Mouse (Mus musculus) megakaryocyte-erythroid progenitor cell, adult 5 weeks (primary cell): ENCODE measurements around the gene Olfr1016. TPM values are rescaled to one million over a fixed set of nuclear protein-coding genes. Genes with fewer than 3 reads are reported as not detected.

Experiments used
- polyA plus RNA-seq: library from polyadenylated mRNA; stranded (reverse); fragments of >175 nt; gene quantifications from 2 replicates; pipeline ENCODE4 v1.2.3, GENCODE M21; 2012

Olfr1016 gene
- polyA plus RNA-seq, result not detected in 2 replicates

DNA sequence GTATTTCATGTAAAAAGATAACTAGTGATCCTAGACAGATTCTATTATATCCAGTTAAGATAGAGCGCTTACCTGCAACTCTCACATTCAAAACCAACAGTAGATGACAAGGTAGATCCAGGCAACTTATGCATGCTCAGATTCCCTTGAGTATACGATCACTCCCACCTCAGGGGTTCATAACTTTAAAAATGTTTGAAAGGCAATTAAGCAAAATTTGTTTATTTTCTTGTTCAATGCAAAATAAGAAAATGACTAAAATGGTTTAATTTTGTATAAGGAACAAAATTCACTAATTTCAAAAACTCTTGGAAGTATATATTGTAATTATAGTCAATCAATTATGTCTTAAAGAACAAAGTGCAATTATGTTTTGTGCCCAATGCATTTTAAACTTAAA, at the start of gene Olfr1016:
Gene Olfr1016 (minus strand): TSS at position 101 of the 400 bp plus-strand sequence.

DNA sequence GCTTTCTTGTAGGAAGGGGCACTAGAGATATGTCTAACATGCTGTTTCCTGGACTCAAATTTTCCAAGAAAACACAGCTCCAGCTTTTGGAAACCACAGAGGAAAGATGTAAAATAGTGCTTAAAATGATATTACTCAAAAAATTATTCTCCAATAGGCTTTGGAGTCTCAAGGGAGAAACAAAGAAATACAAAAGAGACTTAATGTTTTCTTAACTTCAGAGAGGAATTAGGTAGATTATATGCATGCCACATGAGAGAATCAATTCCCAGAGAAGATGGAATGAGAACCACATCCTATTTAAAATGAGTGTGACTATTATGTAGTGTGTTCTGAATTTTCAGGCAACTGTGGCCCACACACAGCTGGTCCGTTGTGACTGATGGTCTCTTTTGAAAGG, 44.4 kb upstream of the Olfr1016 start, which contains the start of gene Olfr1020:
Gene Olfr1020 (plus strand): TSS at position 301 of the 400 bp plus-strand sequence.

DNA sequence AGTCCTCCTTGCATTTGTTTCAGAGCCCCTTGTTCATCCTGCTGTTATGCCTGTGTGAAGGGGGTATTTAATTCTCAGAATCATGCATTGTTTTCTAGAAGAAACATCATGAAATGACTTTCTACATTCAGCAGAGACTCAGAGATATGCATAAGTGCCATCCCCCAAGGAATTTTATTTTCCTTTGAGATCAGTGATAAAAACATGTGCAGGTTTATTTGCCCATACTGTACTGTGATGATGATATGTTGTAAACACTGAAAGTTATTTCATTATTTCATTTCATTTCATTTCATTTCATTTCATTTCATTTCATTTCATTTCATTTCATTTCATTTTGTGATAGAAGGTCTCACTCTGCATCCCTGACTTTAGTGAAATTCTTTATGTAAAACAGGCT, 43.0 kb upstream of the Olfr1016 start, which contains the start of gene Olfr1019:
Gene Olfr1019 (minus strand): TSS at position 101 of the 400 bp plus-strand sequence.

GRCm38 (mm10) chr2:85818179-85818578, 15.8 kb upstream of the Olfr1016 start, which contains the start of gene Olfr1018:
TSS of gene Olfr1018 (plus strand) at chr2:85818479.

GRCm38 (mm10) chr2:85781717-85782116, 20.6 kb downstream of the Olfr1016 start, which contains the start of gene Olfr1015:
TSS of gene Olfr1015 (plus strand) at chr2:85782017.

DNA sequence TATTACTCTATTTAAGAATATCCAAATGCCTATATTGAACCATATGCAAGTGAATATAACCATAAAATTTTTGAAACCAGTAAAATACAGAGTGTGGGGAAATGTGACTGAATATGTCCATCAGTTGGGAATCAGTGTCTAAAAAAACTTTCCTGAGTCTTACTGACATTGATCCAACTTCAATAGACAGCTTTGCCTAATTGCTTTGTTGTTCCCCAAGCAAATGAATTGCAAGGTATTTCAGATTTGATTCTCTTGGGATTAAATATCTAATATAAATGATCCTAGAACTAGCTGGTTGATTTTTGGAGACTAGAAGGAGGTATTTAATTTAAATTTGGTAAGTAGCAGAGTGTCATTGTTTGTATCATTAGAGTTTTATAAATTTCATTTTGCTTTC, 29.9 kb downstream of the Olfr1016 start, which contains the start of gene Olfr1014:
Gene Olfr1014 (plus strand): TSS at position 301 of the 400 bp plus-strand sequence.

GRCm38 (mm10) chr2:85766798-85767197, 35.5 kb downstream of the Olfr1016 start, which contains the start of gene Olfr1013:
TSS of gene Olfr1013 (plus strand) at chr2:85767098.

GRCm38 (mm10) chr2:85762666-85763065, 39.7 kb downstream of the Olfr1016 start, which contains the start of gene Olfr1012:
TSS of gene Olfr1012 (minus strand) at chr2:85762766.

Other genes starting within 250 kb of the Olfr1016 start
- gene Olfr996, start 223.3 kb downstream of the Olfr1016 start, polyA plus RNA-seq, result not detected in 2 replicates
- gene Olfr998, start 213.6 kb downstream of the Olfr1016 start, polyA plus RNA-seq, result 0.06 TPM in 1 of 2 replicates, not detected in the other
- not detected in 2 replicates for gene Olfr1000, start 190.6 kb downstream of the Olfr1016 start, polyA plus RNA-seq
- gene Olfr1002, start 151.8 kb downstream of the Olfr1016 start, polyA plus RNA-seq, result not detected in 2 replicates
- gene Olfr154, start 138.1 kb downstream of the Olfr1016 start, polyA plus RNA-seq, result not detected in 2 replicates
- gene Olfr1006, start 123.8 kb downstream of the Olfr1016 start, polyA plus RNA-seq, result not detected in 2 replicates
- not detected in 2 replicates for gene Olfr1008, start 113.1 kb downstream of the Olfr1016 start, polyA plus RNA-seq
- not detected in 2 replicates for gene Olfr1009, start 87.1 kb downstream of the Olfr1016 start, polyA plus RNA-seq
- not detected in 2 replicates for gene Olfr1012, start 39.8 kb downstream of the Olfr1016 start, polyA plus RNA-seq
- gene Olfr1013, start 35.4 kb downstream of the Olfr1016 start, polyA plus RNA-seq, result not detected in 2 replicates
- gene Olfr1014, start 29.8 kb downstream of the Olfr1016 start, polyA plus RNA-seq, result not detected in 2 replicates
- not detected in 2 replicates for gene Olfr1015, start 20.5 kb downstream of the Olfr1016 start, polyA plus RNA-seq
- not detected in 2 replicates for gene Olfr1018, start 15.9 kb upstream of the Olfr1016 start, polyA plus RNA-seq
- not detected in 2 replicates for gene Olfr1019, start 42.9 kb upstream of the Olfr1016 start, polyA plus RNA-seq
- gene Olfr1020, start 44.5 kb upstream of the Olfr1016 start, polyA plus RNA-seq, result not detected in 2 replicates
- gene Olfr1022, start 66.0 kb upstream of the Olfr1016 start, polyA plus RNA-seq, result not detected in 2 replicates
- gene Olfr1023, start 83.1 kb upstream of the Olfr1016 start, polyA plus RNA-seq, result not detected in 2 replicates
- not detected in 2 replicates for gene Olfr1024, start 102.5 kb upstream of the Olfr1016 start, polyA plus RNA-seq
- gene Olfr1025-ps1, start 112.6 kb upstream of the Olfr1016 start, polyA plus RNA-seq, result not detected in 2 replicates
- gene Olfr1026, start 119.0 kb upstream of the Olfr1016 start, polyA plus RNA-seq, result not detected in 2 replicates
- not detected in 2 replicates for gene Olfr1028, start 147.9 kb upstream of the Olfr1016 start, polyA plus RNA-seq
- not detected in 2 replicates for gene Olfr1029, start 171.4 kb upstream of the Olfr1016 start, polyA plus RNA-seq
- not detected in 2 replicates for gene Olfr1030, start 176.7 kb upstream of the Olfr1016 start, polyA plus RNA-seq
- not detected in 2 replicates for gene Olfr1031, start 187.8 kb upstream of the Olfr1016 start, polyA plus RNA-seq
- gene Olfr1032, start 203.0 kb upstream of the Olfr1016 start, polyA plus RNA-seq, result not detected in 2 replicates
- 0.02 TPM in 1 of 2 replicates, not detected in the other for gene Olfr1033, start 218.1 kb upstream of the Olfr1016 start, polyA plus RNA-seq
- gene Olfr1034, start 243.3 kb upstream of the Olfr1016 start, polyA plus RNA-seq, result not detected in 2 replicates